Mouse (Mus musculus) ES-E14 (cell line): ENCODE data around the gene Avpr1a. TPM values are rescaled to one million over a fixed set of nuclear protein-coding genes. Genes with fewer than 3 reads are reported as not detected.

Experiments
- DNase-seq: peaks from one replicate; pipeline ENCODE4 v3.0.0-alpha.2; 2013; ENCODE audit warnings: low read depth, low spot score
- H3K27ac ChIP-seq: 2 replicates; pipeline ENCODE4 v1.5.1; 2012; ENCODE audit warnings: low read depth, mild to moderate bottlenecking, low read length, moderate library complexity, mixed read lengths; ENCODE audit not compliant: poor library complexity, insufficient read depth, severe bottlenecking
- H3K36me3 ChIP-seq: 2 replicates; pipeline ENCODE4 v1.6.1; 2012; ENCODE audit warnings: mild to moderate bottlenecking, low read length, moderate library complexity, mixed read lengths; ENCODE audit not compliant: control insufficient read depth, poor library complexity, insufficient read depth, severe bottlenecking
- H3K4me1 ChIP-seq, 2 experiments: fragments of 150-350 bp in 1 of 2; sonication (generic) in 1 of 2; 2 replicates each; pipeline ENCODE4 v1.6.1; 2012; ENCODE audit warnings: low read length in 2 of 2, mild to moderate bottlenecking in 1 of 2, mixed read lengths in 1 of 2; ENCODE audit not compliant: control insufficient read depth in 2 of 2, insufficient read depth in 2 of 2, poor library complexity in 1 of 2
- H3K4me3 ChIP-seq, 2 experiments: fragments of 150-350 bp in 1 of 2; sonication (generic) in 1 of 2; 2 replicates each; pipeline ENCODE4 v1.5.1; 2012; ENCODE audit warnings: low read length in 2 of 2, low read depth in 1 of 2, mild to moderate bottlenecking in 1 of 2, mixed read lengths in 1 of 2; ENCODE audit not compliant: insufficient read depth in 1 of 2, poor library complexity in 1 of 2, severe bottlenecking in 1 of 2
- H3K9ac ChIP-seq: 2 replicates; pipeline ENCODE4 v1.6.1; 2012; ENCODE audit warnings: low read depth, mild to moderate bottlenecking, low read length, mixed read lengths; ENCODE audit not compliant: poor library complexity, insufficient read depth, severe bottlenecking
- H3K9me3 ChIP-seq: fragments of 150-350 bp; sonication (generic); 2 replicates; pipeline ENCODE4 v1.6.1; 2012; ENCODE audit warnings: low read depth, mild to moderate bottlenecking, low read length; ENCODE audit not compliant: control insufficient read depth, insufficient read depth
- CHD2 ChIP-seq: IDR thresholded peaks from 2 replicates; pipeline ENCODE4 v1.6.1; 2014; ENCODE audit warnings: mild to moderate bottlenecking, low read depth, low read length, inconsistent platforms
- HCFC1 ChIP-seq: IDR thresholded peaks from 2 replicates; pipeline ENCODE4 v1.6.1; 2012; ENCODE audit warnings: low read length, inconsistent platforms, borderline replicate concordance; ENCODE audit not compliant: insufficient read depth
- MAFK ChIP-seq: IDR thresholded peaks from 2 replicates; pipeline ENCODE4 v1.6.1; 2014; ENCODE audit warnings: mild to moderate bottlenecking, low read depth, low read length, inconsistent platforms; ENCODE audit not compliant: insufficient read depth
- ZC3H11A ChIP-seq: IDR thresholded peaks from 2 replicates; pipeline ENCODE4 v1.6.1; 2012; ENCODE audit warnings: low read depth, mild to moderate bottlenecking, inconsistent platforms, low read length, borderline replicate concordance
- ZNF384 ChIP-seq: IDR thresholded peaks from 2 replicates; pipeline ENCODE4 v1.6.1; 2012; ENCODE audit warnings: low read depth, low read length, inconsistent platforms
- in situ Hi-C, 2 experiments: fragments of 600-800 bp; cut with MboI; formaldehyde crosslinking; loops; one replicate each; pipeline ENCODE4 v1.15.1; 2025; ENCODE audit warnings: low sequenced_read_pairs in 2 of 2, inconsistent platforms in 1 of 2; ENCODE audit not compliant: unreplicated experiment in 2 of 2
- total RNA-seq: library from RNA; depleted of rRNA; stranded (reverse); fragments of 300-350 nt; gene quantifications from 2 replicates; pipeline ENCODE4 v1.2.3, GENCODE M21; 2012

Gene Avpr1a
- total RNA-seq, 1 experiment, result 0.40 TPM

GRCm38 (mm10) chr10:122449856-122450255 lies 1.6 kb downstream of the Avpr1a start:
- no peak for TF ChIP-seq ZC3H11A
- no peak for DNase-seq
- Histone ChIP-seq H3K36me3 (no peaks in the 10 kb centered on the region), H3K4me3 (no peak overlapping the region), H3K4me1 (peaks cover 0 to 8% of the 10 kb centered on the region in 2 experiments; a peak in 1 of 4 replicates), H3K27ac (no peak overlapping the region), H3K9ac (no peak overlapping the region), H3K9me3 (no peaks in the 10 kb centered on the region)
- in situ Hi-C loops, result no loop called here

GRCm38 (mm10) chr10:122453466-122453865 lies 5.2 kb downstream of the Avpr1a start:
- no peaks in the 10 kb centered on the region for H3K36me3 ChIP-seq
- H3K9ac ChIP-seq, result no peak overlapping the region
- TF ChIP-seq CHD2 (no peak), HCFC1 (no peak), ZC3H11A (no peak), ZNF384 (no peak), MAFK (no peak)
- H3K9me3 ChIP-seq, result no peaks in the 10 kb centered on the region
- no peak overlapping the region for H3K27ac ChIP-seq
- in situ Hi-C loops, result no loop called here
- DNase-seq, result no peak
- H3K4me1 ChIP-seq, result peaks cover 0 to 8% of the 10 kb centered on the region in 2 experiments; a peak in 1 of 4 replicates
- H3K4me3 ChIP-seq, result no peak overlapping the region

- Histone ChIP-seq H3K9me3 (no peaks in the 10 kb centered on the region), H3K9ac (no peak overlapping the region), H3K4me3 (no peak overlapping the region), H3K36me3 (no peaks in the 10 kb centered on the region), H3K27ac (no peak overlapping the region), H3K4me1 (no peaks in the 10 kb centered on the region)
- TF ChIP-seq CHD2 (no peak), ZC3H11A (no peak), HCFC1 (no peak), ZNF384 (no peak), MAFK (no peak)
- DNase-seq, result no peak
- in situ Hi-C loops, result no loop called here
These were observed 7.5 kb downstream of the Avpr1a start for GRCm38 (mm10) chr10:122455793-122456192.

GRCm38 (mm10) chr10:122476846-122477245 lies 28.5 kb downstream of the Avpr1a start:
- Histone ChIP-seq H3K27ac (no peak overlapping the region), H3K4me1 (no peaks in the 10 kb centered on the region), H3K9ac (no peak overlapping the region), H3K4me3 (no peak overlapping the region), H3K9me3 (no peaks in the 10 kb centered on the region), H3K36me3 (no peaks in the 10 kb centered on the region)
- DNase-seq, result no peak
- TF ChIP-seq ZC3H11A (no peak), CHD2 (no peak), ZNF384 (no peak), MAFK (no peak), HCFC1 (no peak)
- in situ Hi-C loops, result no loop called here

GRCm38 (mm10) chr10:122498551-122498950 lies 50.3 kb downstream of the Avpr1a start:
- Histone ChIP-seq H3K27ac (no peak overlapping the region), H3K4me3 (no peak overlapping the region), H3K36me3 (no peaks in the 10 kb centered on the region), H3K9ac (no peak overlapping the region), H3K9me3 (no peaks in the 10 kb centered on the region; the same call in 1 of the 2 replicates), H3K4me1 (no peaks in the 10 kb centered on the region)
- TF ChIP-seq ZNF384, result no peak
- no peak for TF ChIP-seq MAFK
- TF ChIP-seq CHD2, result no peak
- no peak for TF ChIP-seq ZC3H11A
- no peak for TF ChIP-seq HCFC1
- no peak for DNase-seq
- in situ Hi-C loops, result no loop called here
